Mouse (Mus musculus) brown adipose tissue, adult 24 weeks (tissue): ENCODE measurements around the gene Sdc1. TPM values are rescaled to one million over a fixed set of nuclear protein-coding genes. Genes with fewer than 3 reads are reported as not detected.

Experiments
- H3K27ac ChIP-seq: fragments of 200-500 bp; replicated peaks from 2 replicates; pipeline ENCODE4 v1.5.1; 2012; ENCODE audit warnings: low read depth, mild to moderate bottlenecking, low read length
- H3K4me1 ChIP-seq: fragments of 200-500 bp; 2 replicates; pipeline ENCODE4 v1.6.1; 2012; ENCODE audit warnings: low read length, mixed read lengths; ENCODE audit not compliant: control insufficient read depth, insufficient read depth, insufficient read length
- H3K4me3 ChIP-seq: fragments of 200-500 bp; 2 replicates; pipeline ENCODE4 v1.5.1; 2012; ENCODE audit warnings: low read depth, mild to moderate bottlenecking, low read length, moderate library complexity; ENCODE audit not compliant: insufficient read depth
- polyA plus RNA-seq: library from polyadenylated mRNA; stranded (reverse); fragments of >200 nt; gene quantifications from 2 replicates; pipeline ENCODE4 v1.2.4, GENCODE M21; 2012; ENCODE audit not compliant: missing spikeins, insufficient read depth, insufficient read length

Sdc1 gene
- polyA plus RNA-seq, 1 experiment = 1.7 TPM

DNA sequence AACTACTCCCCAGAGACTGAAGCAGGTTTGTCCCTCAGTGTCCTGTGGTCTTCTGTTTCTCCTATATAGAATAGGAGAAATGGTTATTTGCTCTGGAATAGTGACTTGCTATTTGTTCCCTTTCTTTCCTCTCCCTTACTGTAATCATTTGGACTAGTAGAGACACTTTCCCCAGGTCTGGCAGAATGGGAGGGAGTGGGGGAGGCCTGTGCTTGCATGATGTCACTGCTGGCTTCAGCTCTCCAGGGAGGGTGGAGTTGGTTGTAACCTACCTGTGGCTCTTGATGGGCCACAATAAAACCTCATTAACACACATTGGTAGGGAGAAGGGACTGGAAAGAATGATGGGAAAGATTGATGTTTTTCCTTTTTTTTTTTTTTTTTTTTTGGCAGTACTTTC, 3.1 kb downstream of the Sdc1 start:
- H3K27ac ChIP-seq = no peak overlapping the region
- H3K4me3 ChIP-seq = no peak overlapping the region
- H3K4me1 ChIP-seq = peaks cover 4% of the 10 kb centered on the region; the same call in 1 of the 2 replicates

DNA sequence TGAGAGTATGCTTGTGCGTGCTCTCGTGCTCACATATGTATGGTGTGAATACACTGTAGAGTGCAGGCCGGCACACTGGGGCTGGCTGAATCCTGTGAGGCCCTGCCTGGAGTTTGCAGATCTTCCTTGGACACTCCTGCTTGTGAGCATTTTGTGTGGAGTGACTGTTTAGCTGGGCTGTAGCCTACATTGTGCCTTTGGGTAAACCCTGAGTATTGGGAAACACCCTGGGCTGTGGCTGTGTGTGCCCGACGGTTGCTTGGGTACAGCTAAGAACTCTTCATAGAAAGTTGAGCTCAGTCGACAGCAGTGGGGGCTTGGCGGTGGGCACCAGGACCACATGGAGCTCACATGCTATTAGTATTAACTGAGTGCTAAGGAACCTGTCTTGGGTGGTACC, 5.1 kb downstream of the Sdc1 start:
- Histone ChIP-seq H3K4me1 (no peaks in the 10 kb centered on the region; the same call in 1 of the 2 replicates), H3K27ac (no peak overlapping the region), H3K4me3 (no peak overlapping the region)

DNA sequence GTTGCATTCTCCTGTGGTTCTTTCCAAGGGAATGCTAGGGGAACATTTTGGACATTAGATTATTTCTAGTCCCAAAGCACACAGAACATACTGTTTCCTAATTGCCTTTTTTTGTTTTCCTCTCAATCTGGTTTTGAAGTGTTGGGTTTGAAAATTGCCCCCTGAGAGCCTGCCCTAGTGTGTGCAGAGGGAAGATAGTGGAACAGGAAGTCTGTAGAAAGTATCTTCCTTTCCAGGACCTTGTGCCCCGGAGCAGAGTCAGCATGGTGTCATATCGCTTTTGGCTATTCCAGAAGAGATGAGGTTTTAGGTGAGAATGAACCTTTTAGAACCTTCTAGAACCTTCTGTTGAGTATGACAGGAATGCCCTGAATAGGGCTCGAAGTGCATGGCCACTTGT, 5.6 kb downstream of the Sdc1 start:
- no peaks in the 10 kb centered on the region; the same call in 1 of the 2 replicates for H3K4me1 ChIP-seq
- no peak overlapping the region for H3K4me3 ChIP-seq
- no peak overlapping the region for H3K27ac ChIP-seq

DNA sequence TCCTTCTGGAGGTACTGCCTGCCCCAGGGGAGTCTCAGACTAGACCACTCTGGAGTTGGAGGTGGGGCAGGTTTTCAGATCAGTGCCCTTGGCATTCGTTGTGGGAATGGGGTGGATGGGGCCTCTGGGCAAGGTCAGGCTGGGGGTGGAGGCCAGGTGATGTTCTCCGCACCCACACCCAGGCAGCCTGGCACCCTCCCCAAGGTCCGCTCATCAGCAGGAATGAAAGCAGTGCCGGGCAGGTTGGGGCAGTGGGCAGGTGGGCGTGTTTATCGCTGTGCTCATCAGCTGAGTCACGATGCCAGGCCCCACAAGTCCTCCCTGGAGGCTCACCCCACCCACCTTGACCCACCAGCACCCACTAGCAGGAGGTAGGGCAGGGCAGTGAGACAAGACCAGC, 7.0 kb downstream of the Sdc1 start:
- Histone ChIP-seq H3K27ac (no peak overlapping the region), H3K4me1 (0 out of 2 replicates have a peak, but pooled peaks cover 3% of the 10 kb centered on the region), H3K4me3 (no peak overlapping the region)

DNA sequence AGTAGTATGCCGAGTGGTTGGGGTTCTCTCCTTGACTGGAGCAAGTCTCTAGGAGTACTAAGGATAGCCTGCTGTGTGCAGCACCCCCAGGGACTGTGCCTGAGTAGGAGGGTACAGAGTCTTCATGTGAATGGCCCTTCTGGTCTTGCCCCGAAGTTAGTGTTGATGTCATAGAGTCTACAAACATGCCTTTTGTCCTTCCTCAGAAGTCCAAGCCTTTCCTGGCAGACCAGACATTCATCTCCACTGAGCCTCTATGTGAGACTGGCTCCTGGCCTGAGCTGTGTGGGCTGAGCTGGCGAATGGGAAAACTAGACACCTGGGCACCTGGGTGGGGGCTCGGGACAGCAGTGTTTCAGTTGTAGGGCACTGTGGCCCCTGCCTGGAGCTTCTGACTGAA, 8.7 kb downstream of the Sdc1 start:
- Histone ChIP-seq H3K4me3 (no peak overlapping the region), H3K4me1 (0 out of 2 replicates have a peak, but pooled peaks cover 3% of the 10 kb centered on the region), H3K27ac (no peak overlapping the region)

DNA sequence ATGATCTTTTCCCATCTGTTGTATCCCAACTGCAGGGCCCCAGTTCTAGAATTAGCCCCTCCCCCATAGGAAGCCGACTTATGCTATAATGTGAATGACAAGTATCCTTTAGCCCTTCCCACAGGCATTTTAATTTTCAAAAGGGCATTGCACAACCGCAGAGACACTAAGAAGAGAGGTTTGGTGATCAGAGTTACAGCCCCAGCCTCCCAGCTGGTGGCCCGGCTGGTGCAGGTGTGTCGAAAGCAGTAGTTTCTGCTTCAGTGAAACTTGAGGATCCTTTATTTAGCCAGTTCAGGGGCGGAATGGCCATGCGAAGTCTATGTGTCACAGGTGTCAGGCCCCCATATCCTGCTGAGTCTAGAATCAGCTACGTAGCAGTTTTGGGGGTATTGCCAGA, 10.0 kb downstream of the Sdc1 start:
- Histone ChIP-seq H3K4me3 (no peak overlapping the region), H3K4me1 (0 out of 2 replicates have a peak, but pooled peaks cover 3% of the 10 kb centered on the region), H3K27ac (no peak overlapping the region)

DNA sequence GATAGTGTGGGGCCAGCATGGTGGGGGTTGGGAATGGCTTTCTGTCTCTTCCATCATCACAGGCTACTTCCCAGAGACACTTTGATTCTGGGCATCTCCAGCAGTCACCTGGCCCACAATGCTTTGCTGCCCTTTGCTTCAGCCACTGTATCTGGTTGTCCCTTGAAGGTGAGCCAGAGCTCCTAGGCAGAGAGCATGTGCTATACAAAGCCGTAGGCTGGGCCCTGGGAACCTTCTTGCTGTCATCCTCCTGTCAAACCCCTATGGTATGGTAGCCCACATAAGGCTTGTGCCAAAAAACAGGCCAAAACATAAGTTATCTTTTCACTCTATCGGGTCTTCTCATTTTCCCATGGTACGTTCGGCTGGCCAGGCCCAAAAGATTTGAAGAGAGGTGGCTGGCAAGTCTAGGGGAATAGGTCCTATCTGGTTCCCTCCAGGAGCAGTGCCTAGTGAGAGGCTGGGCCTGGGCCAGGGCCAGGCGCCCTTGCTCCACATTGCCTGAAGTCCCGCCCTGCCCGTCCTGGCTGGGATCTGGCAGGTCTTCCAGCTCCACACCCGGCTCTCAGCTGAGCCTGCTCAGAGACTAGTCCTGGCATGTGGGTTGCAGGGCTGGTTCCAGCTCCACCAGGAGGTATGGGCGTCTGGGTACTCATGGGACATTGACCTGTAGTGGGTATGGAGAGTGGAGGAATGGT, 10.7 kb downstream of the Sdc1 start:
- Histone ChIP-seq H3K4me3 (no peak overlapping the region), H3K4me1 (0 out of 2 replicates have a peak, but pooled peaks cover 3% of the 10 kb centered on the region), H3K27ac (no peak overlapping the region)

DNA sequence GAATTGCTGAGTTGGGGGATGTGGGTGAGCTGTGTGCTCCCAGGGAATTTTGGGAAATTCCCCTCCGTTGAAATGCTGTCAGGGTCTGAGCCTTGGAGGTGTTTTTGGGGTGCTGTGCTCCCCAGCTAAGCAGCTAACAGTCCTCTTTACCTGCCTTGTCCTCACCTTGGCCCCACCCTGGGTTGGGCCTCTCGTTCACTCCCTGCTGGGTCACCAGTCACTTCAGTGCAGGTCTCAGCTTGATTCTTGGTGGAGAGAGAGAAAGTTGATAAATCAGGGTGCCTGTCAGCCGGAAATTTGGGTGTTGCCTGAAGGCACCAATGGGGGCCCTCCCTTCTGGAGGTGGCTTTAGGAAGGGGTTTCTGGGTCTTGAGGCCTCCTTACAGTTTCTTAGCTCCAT, 11.4 kb downstream of the Sdc1 start:
- Histone ChIP-seq H3K4me1 (peaks cover 3% of the 10 kb centered on the region; the same call in 1 of the 2 replicates), H3K27ac (no peak overlapping the region), H3K4me3 (no peak overlapping the region)

DNA sequence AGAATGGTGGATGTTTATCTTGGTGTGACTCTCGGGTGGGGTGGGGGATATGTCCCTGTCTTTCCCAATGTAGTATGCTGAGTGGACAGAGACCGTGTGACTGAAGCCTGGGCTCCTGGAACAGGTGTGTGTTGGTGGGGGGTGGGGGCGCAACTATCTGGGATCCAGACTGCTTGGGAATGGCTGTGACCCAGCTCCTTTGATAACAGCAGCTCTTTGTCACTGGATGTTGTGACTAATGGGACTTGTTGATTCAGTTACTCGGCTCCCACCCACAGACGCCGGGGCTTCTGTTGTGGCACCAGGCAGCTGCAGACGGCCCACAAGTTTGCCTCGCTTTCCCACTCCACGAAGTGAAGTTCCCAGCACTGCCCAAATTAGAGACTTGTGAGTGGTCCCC, 13.1 kb downstream of the Sdc1 start:
- peaks cover 3% of the 10 kb centered on the region; the same call in 1 of the 2 replicates for H3K4me1 ChIP-seq
- no peak overlapping the region for H3K4me3 ChIP-seq
- H3K27ac ChIP-seq = no peak overlapping the region

DNA sequence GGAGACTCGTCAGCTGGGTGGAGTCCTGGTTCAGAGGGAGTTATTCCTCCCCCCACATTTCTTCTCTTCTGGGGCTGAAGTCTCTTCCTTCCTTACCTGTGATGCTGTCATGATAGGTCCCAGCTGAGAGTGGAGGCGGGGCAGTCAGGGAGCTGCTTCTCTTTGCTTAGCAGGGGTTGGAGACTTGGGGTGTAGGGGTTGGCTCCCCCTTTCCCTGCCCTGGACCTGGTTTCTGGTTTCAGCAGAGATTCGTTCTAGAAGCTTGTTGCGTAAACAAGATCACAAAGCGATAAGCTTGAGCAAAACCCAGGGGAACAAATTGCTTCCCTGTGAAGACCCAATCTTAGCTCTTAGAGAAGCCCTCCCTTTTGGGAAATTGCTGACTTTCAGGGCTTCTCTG, 15.4 kb downstream of the Sdc1 start:
- Histone ChIP-seq H3K4me3 (no peak overlapping the region), H3K4me1 (peaks cover 3% of the 10 kb centered on the region; the same call in 1 of the 2 replicates), H3K27ac (no peak overlapping the region)

DNA sequence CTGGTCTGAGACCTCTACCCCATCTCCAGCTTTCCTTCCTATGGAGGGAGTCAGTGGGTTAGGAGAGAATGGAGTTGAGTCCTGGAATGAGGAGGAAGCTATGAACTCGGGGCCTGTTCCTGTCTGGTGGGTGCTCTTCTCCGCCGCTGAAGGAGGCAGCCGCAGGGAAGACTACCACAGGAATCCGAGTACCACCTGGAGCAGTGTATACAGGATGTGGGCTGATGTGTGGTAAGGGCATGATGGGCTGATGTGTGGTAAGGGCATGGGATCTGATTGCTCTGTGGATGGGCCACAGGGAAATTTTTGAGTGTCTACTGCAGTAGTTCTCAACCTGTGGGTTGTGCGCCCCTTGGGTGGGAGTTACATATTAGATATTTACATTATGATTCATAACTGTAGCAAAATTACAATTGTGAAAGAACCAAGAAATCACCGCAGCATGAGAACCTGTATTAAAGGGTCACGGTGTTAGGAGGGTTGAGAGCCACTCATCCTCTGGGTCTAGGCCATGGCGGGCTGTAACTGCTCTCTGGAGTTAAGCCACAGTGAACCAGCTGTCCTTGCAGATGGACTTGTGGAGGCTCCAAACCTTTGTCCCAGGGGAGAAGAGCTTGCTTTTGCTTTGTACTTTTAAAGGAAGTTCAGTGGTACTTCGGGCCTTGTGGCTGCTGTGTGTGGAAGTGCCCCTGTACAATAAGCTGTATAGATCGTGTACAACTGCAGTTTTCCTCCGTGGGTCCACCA, 16.0 kb downstream of the Sdc1 start:
- H3K4me3 ChIP-seq = no peak overlapping the region
- H3K27ac ChIP-seq = no peak overlapping the region
- peaks cover 1% of the 10 kb centered on the region; the same call in 1 of the 2 replicates for H3K4me1 ChIP-seq

DNA sequence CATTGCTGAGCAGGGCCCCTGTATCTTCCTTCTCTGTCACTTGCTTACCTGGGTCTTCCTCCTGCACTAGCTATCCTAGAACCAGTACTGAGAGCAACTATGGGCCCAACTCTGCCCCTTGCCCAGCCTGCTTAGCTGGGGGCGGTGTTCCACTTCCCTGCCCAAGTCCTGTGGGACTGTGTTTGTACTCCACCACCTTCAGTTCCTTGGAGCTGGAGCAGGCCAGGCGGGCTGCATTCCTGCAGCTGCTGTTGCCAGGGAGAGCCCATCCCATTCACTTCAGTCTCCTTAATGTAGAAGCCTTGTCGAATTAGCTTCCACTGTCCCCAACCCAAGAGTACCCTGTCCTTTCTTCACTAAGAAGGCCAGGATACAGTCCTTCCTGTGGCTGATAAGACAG, 17.3 kb downstream of the Sdc1 start:
- no peak overlapping the region for H3K27ac ChIP-seq
- H3K4me1 ChIP-seq = no peaks in the 10 kb centered on the region; the same call in 1 of the 2 replicates
- H3K4me3 ChIP-seq = no peak overlapping the region

DNA sequence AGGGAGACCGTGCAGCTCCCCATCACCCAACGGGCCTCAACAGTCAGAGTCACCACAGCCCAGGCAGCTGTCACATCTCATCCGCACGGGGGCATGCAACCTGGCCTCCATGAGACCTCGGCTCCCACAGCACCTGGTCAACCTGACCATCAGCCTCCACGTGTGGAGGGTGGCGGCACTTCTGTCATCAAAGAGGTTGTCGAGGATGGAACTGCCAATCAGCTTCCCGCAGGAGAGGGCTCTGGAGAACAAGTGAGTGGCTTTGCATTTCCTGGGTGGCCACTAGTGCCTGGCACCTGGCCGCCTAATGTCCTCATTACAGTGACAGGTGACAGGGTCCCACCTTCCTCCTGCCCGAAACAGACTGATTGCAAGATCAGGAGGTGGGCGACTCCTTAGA, 19.5 kb downstream of the Sdc1 start:
- H3K4me3 ChIP-seq = no peak overlapping the region
- no peaks in the 10 kb centered on the region; the same call in 1 of the 2 replicates for H3K4me1 ChIP-seq
- H3K27ac ChIP-seq = no peak overlapping the region

DNA sequence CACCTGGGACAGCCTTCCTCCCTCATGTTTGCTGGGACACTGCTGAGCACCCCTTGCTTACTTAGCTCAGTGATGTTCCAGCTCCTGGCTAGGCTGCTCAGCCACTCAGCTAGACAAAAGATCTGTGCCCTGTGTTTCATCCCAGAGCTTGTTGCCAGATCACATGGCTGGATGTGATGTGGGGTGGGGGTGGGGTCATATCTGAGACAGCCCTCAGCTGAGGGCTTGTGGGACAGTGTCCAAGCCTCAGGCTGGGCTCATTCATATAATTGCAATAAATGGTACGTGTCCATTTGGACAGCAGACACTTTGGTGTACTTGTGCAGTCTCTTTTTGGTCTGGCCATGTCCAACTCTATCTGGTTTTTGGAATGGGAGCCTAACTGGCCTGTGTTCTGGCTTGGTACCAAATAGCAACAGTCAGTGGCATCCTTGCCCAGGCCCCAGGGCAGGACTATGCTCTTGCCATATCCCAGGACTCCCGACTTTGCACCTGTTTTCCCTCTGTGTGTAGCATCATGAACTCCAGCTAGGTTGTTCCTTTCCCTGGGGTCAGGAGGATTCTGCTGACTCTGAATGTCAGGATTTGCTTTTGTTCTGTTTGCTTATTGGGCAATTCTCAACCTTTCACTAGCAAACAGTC, 22.4 kb downstream of the Sdc1 start:
- no peak overlapping the region for H3K27ac ChIP-seq
- no peak overlapping the region for H3K4me3 ChIP-seq
- H3K4me1 ChIP-seq = no peaks in the 10 kb centered on the region

DNA sequence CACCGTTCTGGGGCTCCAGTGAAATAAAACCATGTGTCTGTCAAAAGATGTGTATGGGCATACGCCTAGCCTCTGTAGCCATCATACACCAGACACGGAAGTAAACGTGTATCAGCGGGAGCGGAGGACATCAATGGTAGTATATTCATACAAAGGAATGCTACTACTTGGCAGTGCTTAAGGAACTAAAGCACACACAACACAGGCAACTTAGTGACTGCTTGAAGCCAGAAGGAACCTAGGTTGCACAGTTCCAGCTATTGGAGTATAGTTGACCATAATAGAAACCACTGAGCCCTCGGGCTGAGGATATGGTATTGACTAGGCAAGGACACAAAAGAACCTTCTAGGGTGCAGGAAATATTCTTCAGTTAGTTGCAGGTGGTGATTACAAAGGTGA, 26.8 kb downstream of the Sdc1 start:
- Histone ChIP-seq H3K4me3 (no peak overlapping the region), H3K27ac (no peak overlapping the region), H3K4me1 (no peaks in the 10 kb centered on the region)
